ENCODE assay signal across 27 mouse cellular contexts in genomic region chr2:46012716-46013115, GRCm38 (mm10).
DNase-seq lines count a peak whose midpoint lies in the region; ATAC-seq lines count a peak whose summit lies in the region.
"Had no signal": no experiment of that assay in that cellular context is flagged by ENCODE, and none has a peak within 500 bp of the region (broad histone marks: within the 10 kb centered on the region; RNA-seq: fewer than 3 reads in every experiment).

No protein-coding gene starts in this region.

- H3K9me3 ChIP-seq in kidney, embryonic 16.5 days (ENCODE audit: low read length), result no peaks in the 10 kb centered on the region
- H3K9me3 ChIP-seq: forebrain, embryonic 13.5 days; hindbrain, embryonic 13.5 days; liver, embryonic 13.5 days; megakaryocyte, embryonic 14.5 days; midbrain, embryonic 12.5 days; neural tube, embryonic 13.5 days had no signal

- H3K36me3 ChIP-seq in splenic B cell, adult 2 months (ENCODE audit: control insufficient read depth, insufficient read depth, low read length, poor library complexity, severe bottlenecking), result no peaks in the 10 kb centered on the region
- H3K36me3 ChIP-seq in kidney, embryonic 16.5 days (ENCODE audit: insufficient read depth, low read length), result no peaks in the 10 kb centered on the region
- H3K36me3 ChIP-seq: hindbrain, embryonic 13.5 days; liver, embryonic 13.5 days; midbrain, embryonic 12.5 days; neural tube, embryonic 13.5 days had no signal

- WGBS in kidney, embryonic 16.5 days, result 88% methylated on average over 1 of the region's 1 CpGs

- no peaks in the 10 kb centered on the region for H3K4me1 ChIP-seq in kidney, embryonic 16.5 days (ENCODE audit: insufficient read depth, low read length)
- H3K4me1 ChIP-seq: forebrain, embryonic 13.5 days; hindbrain, embryonic 13.5 days; liver, embryonic 13.5 days; megakaryocyte, embryonic 14.5 days; midbrain, embryonic 12.5 days; neural tube, embryonic 13.5 days had no signal

- no peak overlapping the region for H3K27ac ChIP-seq in kidney, embryonic 16.5 days (ENCODE audit: low read length)
- H3K27ac ChIP-seq: forebrain, embryonic 13.5 days; hindbrain, embryonic 13.5 days; liver, embryonic 13.5 days; midbrain, embryonic 12.5 days; neural tube, embryonic 13.5 days had no signal

- H3K9ac ChIP-seq in kidney, embryonic 16.5 days (replicated peaks; ENCODE audit: low read length), result no peak overlapping the region
- H3K9ac ChIP-seq: forebrain, embryonic 13.5 days; hindbrain, embryonic 13.5 days; liver, embryonic 13.5 days; midbrain, embryonic 12.5 days; neural tube, embryonic 13.5 days had no signal

- DNase-seq in 416B (ENCODE audit: low read depth), result peak; percentile 31
- DNase-seq in B cell, adult 2 months, result peak; percentile 5 to 13
- DNase-seq in splenic B cell, adult 2 months (ENCODE audit: low read depth, low spot score), result peak; percentile 22
- no peak for DNase-seq in gastrocnemius, adult 8-10 months (ENCODE audit: low spot score in 2 of 2)
- DNase-seq in heart, postnatal 10 days, result no peak
- DNase-seq: adrenal gland, postnatal 14 days; cerebellum, adult 18-20 months; cerebellum, postnatal 10 days; gastrocnemius, postnatal 14 days; heart, adult 18-20 months; heart, postnatal 4 days; kidney, adult 9 months; kidney, postnatal 14 days; left cerebral cortex, postnatal 4 days; liver, embryonic 13.5 days; lung, adult 2 months; thymus, postnatal 14 days had no signal

- no peaks in the 10 kb centered on the region for H3K27me3 ChIP-seq in splenic B cell, adult 2 months (ENCODE audit: control insufficient read depth, insufficient read depth, low read length, poor library complexity, severe bottlenecking)
- H3K27me3 ChIP-seq in kidney, embryonic 16.5 days (ENCODE audit: insufficient read depth, low read length), result no peaks in the 10 kb centered on the region
- H3K27me3 ChIP-seq: forebrain, embryonic 13.5 days; hindbrain, embryonic 13.5 days; liver, embryonic 13.5 days; megakaryocyte, embryonic 14.5 days; midbrain, embryonic 12.5 days; neural tube, embryonic 13.5 days had no signal

- no peak overlapping the region for H3K4me3 ChIP-seq in kidney, embryonic 16.5 days (ENCODE audit: low read length)
- H3K4me3 ChIP-seq: forebrain, embryonic 13.5 days; hindbrain, embryonic 13.5 days; liver, embryonic 13.5 days; megakaryocyte, embryonic 14.5 days; midbrain, embryonic 12.5 days; neural tube, embryonic 13.5 days had no signal

- peak; percentile 69; the same call in 1 of the 2 replicates for ATAC-seq in common myeloid progenitor, adult 5-6 weeks (replicated peaks; ENCODE audit: low read depth, poor library complexity, severe bottlenecking)
- ATAC-seq in kidney, embryonic 16.5 days (ENCODE audit: low FRiP score, low TSS enrichment), result no peak
- ATAC-seq: CD4-positive, CD25-positive, alpha-beta regulatory T cell, adult 4 months; forebrain, embryonic 13.5 days; intestine, postnatal 0 days had no signal

- H3K4me2 ChIP-seq in kidney, embryonic 16.5 days (replicated peaks; ENCODE audit: low read depth, low read length), result no peak overlapping the region
- H3K4me2 ChIP-seq: forebrain, embryonic 13.5 days; heart, embryonic 11.5 days; hindbrain, embryonic 13.5 days; liver, embryonic 13.5 days; midbrain, embryonic 12.5 days; neural tube, embryonic 13.5 days had no signal

- intact Hi-C loops in heart, postnatal 10 days (cut with DNase I), result no loop called here

Comparison
In these comparisons a context has a peak if more than half of its experiments do, and no peak if none do; other contexts are left out.
1. DNase-seq: peak in 416B (single experiment), B cell, adult 2 months (2 of 2) and splenic B cell, adult 2 months (single experiment); none in gastrocnemius, adult 8-10 months (0 of 2) and heart, postnatal 10 days (0 of 2).